Mouse (Mus musculus) ovary, postnatal 36 days (tissue): ENCODE results near the gene Ear6.

ENCODE experiments used
- DNase-seq: peaks from one replicate; pipeline ENCODE4 v3.0.0; 2022; ENCODE audit warnings: low spot score, mixed read lengths

Gene Ear6

GRCm38 (mm10) chr14:51893809-51894208, 40.3 kb downstream of the Ear6 start:
- DNase-seq = no peak

- DNase-seq = no peak
Measured at GRCm38 (mm10) chr14:51895071-51895470, 41.6 kb downstream of the Ear6 start.

- DNase-seq = no peak
Measured at GRCm38 (mm10) chr14:51896019-51896418, 42.5 kb downstream of the Ear6 start.

GRCm38 (mm10) chr14:51896539-51897170, 43.2 kb downstream of the Ear6 start:
- DNase-seq = no peak

DNA sequence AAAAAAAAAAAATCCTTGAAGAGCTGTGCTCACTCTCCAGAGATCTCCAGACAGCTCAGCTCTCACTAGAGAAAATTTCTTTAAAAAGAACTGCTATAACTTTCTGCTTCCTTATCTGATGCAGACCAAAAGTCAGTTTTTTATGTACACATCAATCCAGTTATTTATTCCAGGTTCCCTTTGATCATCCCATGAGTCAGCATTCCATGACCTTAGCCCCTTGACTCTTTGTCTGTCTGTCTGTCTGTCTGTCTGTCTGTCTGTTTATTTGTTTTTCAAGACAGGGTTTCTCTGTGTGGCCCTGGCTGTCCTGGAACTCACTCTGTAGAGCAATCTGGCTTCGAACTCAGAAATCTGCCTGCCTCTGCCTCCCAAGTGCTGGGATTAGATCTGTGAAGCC, 45.9 kb downstream of the Ear6 start:
- no peak for DNase-seq

- peak; percentile 77 for DNase-seq
Measured at GRCm38 (mm10) chr14:51902806-51903710, 49.6 kb downstream of the Ear6 start.

DNA sequence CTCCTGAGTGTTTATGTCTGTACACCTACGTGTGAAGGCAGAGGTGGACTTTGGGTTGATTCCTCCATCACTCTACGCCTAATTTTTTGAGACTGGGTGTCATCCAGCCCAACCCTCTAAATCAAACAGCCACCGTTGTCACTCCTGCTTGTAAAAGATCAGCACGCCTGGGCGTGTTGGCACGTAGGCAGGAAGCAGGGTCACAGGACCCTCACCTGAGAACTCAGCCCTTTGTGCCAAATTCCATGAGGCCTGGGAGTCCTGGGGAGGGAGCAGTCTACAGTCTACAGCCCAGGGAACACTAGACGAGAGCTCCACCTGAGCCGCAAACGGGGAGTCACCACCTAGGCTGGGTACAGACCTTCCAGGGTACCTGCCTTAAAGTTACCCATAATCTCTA, 50.3 kb downstream of the Ear6 start:
- no peak for DNase-seq
